19 mouse cellular contexts compared by ENCODE assay signal in genomic region chr19:34049371-34050039, GRCm38 (mm10). TPM values are rescaled to one million over a fixed set of nuclear protein-coding genes. Genes with fewer than 3 reads are reported as not detected.
"Had no signal": no experiment of that assay in that cellular context is flagged by ENCODE, and none has a peak within 500 bp of the region (broad histone marks: within the 10 kb centered on the region; RNA-seq: fewer than 3 reads in every experiment).

No protein-coding gene starts in this region.

- H3K27me3 ChIP-seq: intestine, embryonic 15.5 days; limb, embryonic 15.5 days; liver, embryonic 12.5 days; megakaryocyte, embryonic 14.5 days; neural tube, embryonic 13.5 days had no signal

- H3K4me3 ChIP-seq: intestine, embryonic 15.5 days; limb, embryonic 15.5 days; liver, embryonic 12.5 days; megakaryocyte, embryonic 14.5 days; neural tube, embryonic 13.5 days had no signal

- H3K36me3 ChIP-seq: intestine, embryonic 15.5 days; limb, embryonic 15.5 days; liver, embryonic 12.5 days; neural tube, embryonic 13.5 days had no signal

- H3K4me1 ChIP-seq: intestine, embryonic 15.5 days; limb, embryonic 15.5 days; liver, embryonic 12.5 days; megakaryocyte, embryonic 14.5 days; neural tube, embryonic 13.5 days had no signal

- H3K4me2 ChIP-seq: intestine, embryonic 15.5 days; limb, embryonic 15.5 days; liver, embryonic 12.5 days; midbrain, embryonic 11.5 days; neural tube, embryonic 13.5 days had no signal

- DNase-seq: retina, postnatal 1 day; right cerebral cortex, postnatal 4 days; spleen, adult 18-20 months; thymus, adult 18-20 months; thymus, postnatal 14 days had no signal

- H3K9ac ChIP-seq: intestine, embryonic 15.5 days; limb, embryonic 15.5 days; liver, embryonic 12.5 days; neural tube, embryonic 13.5 days had no signal

- ATAC-seq: intestine, embryonic 15.5 days; liver, embryonic 12.5 days; midbrain, embryonic 16.5 days had no signal

- H3K27ac ChIP-seq: intestine, embryonic 15.5 days; limb, embryonic 15.5 days; liver, embryonic 12.5 days; macrophage; neural tube, embryonic 13.5 days had no signal

- H3K9me3 ChIP-seq: intestine, embryonic 15.5 days; limb, embryonic 15.5 days; liver, embryonic 12.5 days; megakaryocyte, embryonic 14.5 days; neural tube, embryonic 13.5 days had no signal

RNA-seq across cellular contexts. Expression of gene Lipn, which starts 17.7 kb away (rescaled TPM):
- total RNA-seq: layer of hippocampus, postnatal 25 days; left cerebral cortex, adult 8-10 months; left cerebral cortex, postnatal 25 days had no signal
- polyA plus RNA-seq: intestine, embryonic 15.5 days; limb, embryonic 11.5 days; limb, embryonic 15.5 days; liver, embryonic 12.5 days; liver, embryonic 16.5 days; midbrain, embryonic 11.5 days; midbrain, embryonic 16.5 days; neural tube, embryonic 13.5 days had no signal

RNA-seq across cellular contexts. Expression of gene Lipk, which starts 41.4 kb away (rescaled TPM):
- total RNA-seq: layer of hippocampus, postnatal 25 days; left cerebral cortex, adult 8-10 months; left cerebral cortex, postnatal 25 days had no signal
- polyA plus RNA-seq: intestine, embryonic 15.5 days; limb, embryonic 11.5 days; liver, embryonic 12.5 days; liver, embryonic 16.5 days; macrophage; midbrain, embryonic 11.5 days; midbrain, embryonic 16.5 days; neural tube, embryonic 13.5 days; stomach, embryonic 14.5 days had no signal

RNA-seq across cellular contexts. Expression of gene Lipm, which starts 51.2 kb away (rescaled TPM):
- total RNA-seq: left cerebral cortex, postnatal 25 days had no signal
- polyA plus RNA-seq: intestine, embryonic 15.5 days; limb, embryonic 11.5 days; liver, embryonic 12.5 days; liver, embryonic 16.5 days; macrophage; midbrain, embryonic 11.5 days; midbrain, embryonic 16.5 days; neural tube, embryonic 13.5 days; stomach, embryonic 14.5 days had no signal
